Mouse (Mus musculus): ENCODE data around the gene Set. TPM values are rescaled to one million over a fixed set of nuclear protein-coding genes. Genes with fewer than 3 reads are reported as not detected.

Set gene
- total RNA-seq, 2 experiments from 2014 or later: 403 to 1,507 TPM

Other genes with a start within 250 kb of the Set start
- gene Urm1, start 237.3 kb upstream of the Set start, total RNA-seq (2014; fragmentation: Nextera tagmentation): 14.4 and 32.5 TPM in 2 replicates
- 15.8 and 24.9 TPM in 2 replicates for gene Urm1, start 237.3 kb upstream of the Set start, total RNA-seq (2017)
- gene Cercam, start 188.2 kb upstream of the Set start, total RNA-seq (2014; fragmentation: Nextera tagmentation): 46.4 and 54.8 TPM in 2 replicates
- gene Cercam, start 188.2 kb upstream of the Set start, total RNA-seq (2017): 13.8 and 22.0 TPM in 2 replicates
- gene Odf2, start 168.2 kb upstream of the Set start, total RNA-seq (2014; fragmentation: Nextera tagmentation): 78.3 and 82.5 TPM in 2 replicates
- 70.1 and 83.6 TPM in 2 replicates for gene Odf2, start 168.2 kb upstream of the Set start, total RNA-seq (2017)
- 39.1 and 52.0 TPM in 2 replicates for gene Gle1, start 122.0 kb upstream of the Set start, total RNA-seq (2014; fragmentation: Nextera tagmentation)
- gene Gle1, start 122.0 kb upstream of the Set start, total RNA-seq (2017): 64.5 and 72.1 TPM in 2 replicates
- 5.2 and 8.1 TPM in 2 replicates for gene Sptan1, start 91.8 kb upstream of the Set start, total RNA-seq (2014; fragmentation: Nextera tagmentation)
- 9.7 and 19.7 TPM in 2 replicates for gene Sptan1, start 91.8 kb upstream of the Set start, total RNA-seq (2017)
- 18.8 and 31.6 TPM in 2 replicates for gene Wdr34, start 8.5 kb upstream of the Set start, total RNA-seq (2014; fragmentation: Nextera tagmentation)
- 8.5 and 14.7 TPM in 2 replicates for gene Wdr34, start 8.5 kb upstream of the Set start, total RNA-seq (2017)
- gene Pkn3, start 20.3 kb downstream of the Set start, total RNA-seq (2014; fragmentation: Nextera tagmentation): 6.9 and 11.7 TPM in 2 replicates
- 2.4 and 3.9 TPM in 2 replicates for gene Pkn3, start 20.3 kb downstream of the Set start, total RNA-seq (2017)
- 9.6 and 25.4 TPM in 2 replicates for gene Zdhhc12, start 36.3 kb downstream of the Set start, total RNA-seq (2014; fragmentation: Nextera tagmentation)
- 2.9 and 6.5 TPM in 2 replicates for gene Zdhhc12, start 36.3 kb downstream of the Set start, total RNA-seq (2017)
- 33.7 and 37.8 TPM in 2 replicates for gene Zer1, start 67.2 kb downstream of the Set start, total RNA-seq (2014; fragmentation: Nextera tagmentation)
- 7.5 and 8.3 TPM in 2 replicates for gene Zer1, start 67.2 kb downstream of the Set start, total RNA-seq (2017)
- 39.9 and 48.0 TPM in 2 replicates for gene Tbc1d13, start 76.4 kb downstream of the Set start, total RNA-seq (2014; fragmentation: Nextera tagmentation)
- 22.5 and 36.4 TPM in 2 replicates for gene Tbc1d13, start 76.4 kb downstream of the Set start, total RNA-seq (2017)
- gene Endog, start 114.1 kb downstream of the Set start, total RNA-seq (2014; fragmentation: Nextera tagmentation): 20.8 and 22.3 TPM in 2 replicates
- 1.3 and 6.3 TPM in 2 replicates for gene Endog, start 114.1 kb downstream of the Set start, total RNA-seq (2017)
- 43.4 and 53.4 TPM in 2 replicates for gene Spout1, start 121.1 kb downstream of the Set start, total RNA-seq (2014; fragmentation: Nextera tagmentation)
- 34.2 and 39.7 TPM in 2 replicates for gene Spout1, start 121.1 kb downstream of the Set start, total RNA-seq (2017)
- gene Kyat1, start 148.5 kb downstream of the Set start, total RNA-seq (2014; fragmentation: Nextera tagmentation): 16.1 and 17.2 TPM in 2 replicates
- 15.9 and 19.4 TPM in 2 replicates for gene Kyat1, start 148.5 kb downstream of the Set start, total RNA-seq (2017)
- gene Lrrc8a, start 180.3 kb downstream of the Set start, total RNA-seq (2014; fragmentation: Nextera tagmentation): 14.4 and 14.9 TPM in 2 replicates
- 8.3 and 10.7 TPM in 2 replicates for gene Lrrc8a, start 180.3 kb downstream of the Set start, total RNA-seq (2017)
- gene Gm28035, start 183.2 kb downstream of the Set start, total RNA-seq (2014; fragmentation: Nextera tagmentation): 2.2 TPM in 1 of 2 replicates, not detected in the other
- 0.09 TPM in 1 of 2 replicates, not detected in the other for gene Gm28035, start 183.2 kb downstream of the Set start, total RNA-seq (2017)
- gene Phyhd1, start 208.8 kb downstream of the Set start, total RNA-seq (2014; fragmentation: Nextera tagmentation): not detected in 2 replicates
- gene Phyhd1, start 208.8 kb downstream of the Set start, total RNA-seq (2017): not detected in 2 replicates
- 1.8 and 15.1 TPM in 2 replicates for gene Gm28038, start 223.7 kb downstream of the Set start, total RNA-seq (2014; fragmentation: Nextera tagmentation)
- not detected in 2 replicates for gene Gm28038, start 223.7 kb downstream of the Set start, total RNA-seq (2017)
- 8.7 and 10.5 TPM in 2 replicates for gene Dolk, start 229.0 kb downstream of the Set start, total RNA-seq (2014; fragmentation: Nextera tagmentation)
- gene Dolk, start 229.0 kb downstream of the Set start, total RNA-seq (2017): 11.1 and 11.2 TPM in 2 replicates
- gene Nup188, start 229.0 kb downstream of the Set start, total RNA-seq (2014; fragmentation: Nextera tagmentation): 59.3 and 66.6 TPM in 2 replicates
- gene Nup188, start 229.0 kb downstream of the Set start, total RNA-seq (2017): 25.8 and 29.8 TPM in 2 replicates

All from megakaryocyte-erythroid progenitor cell, adult 5-6 weeks (primary cell).